ENCODE assay signal across 12 mouse cellular contexts in the genomic region with DNA sequence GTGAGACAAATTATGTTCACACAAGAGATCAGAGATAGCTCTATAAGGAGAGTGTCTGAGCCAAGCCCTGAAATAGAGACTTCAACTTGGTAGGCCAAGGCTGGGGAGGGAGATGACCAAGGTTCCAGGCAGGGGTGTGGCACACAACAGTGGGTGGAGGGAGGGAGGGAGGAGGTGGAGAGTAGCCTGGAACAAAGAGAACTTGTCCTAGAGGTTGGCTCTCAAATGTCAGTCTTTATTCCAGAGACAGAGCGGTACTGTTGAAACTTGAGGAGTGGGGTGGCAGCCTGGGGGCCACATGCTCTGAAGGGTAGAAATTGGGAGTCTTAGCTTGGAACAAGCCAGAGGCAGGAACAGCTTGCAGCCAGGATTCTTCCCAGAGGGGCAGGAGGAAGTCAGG.
DNase-seq lines count a peak whose midpoint lies in the region; ATAC-seq lines count a peak whose summit lies in the region.
"Had no signal": no experiment of that assay in that cellular context is flagged by ENCODE, and none has a peak within 500 bp of the region (broad histone marks: within the 10 kb centered on the region; RNA-seq: fewer than 3 reads in every experiment).

No protein-coding gene starts in this region.

- H3K4me3 ChIP-seq in hindbrain, embryonic 10.5 days = no peak overlapping the region
- no peak overlapping the region for H3K4me3 ChIP-seq in hindbrain, embryonic 14.5 days (replicated peaks; ENCODE audit: low read length)
- H3K4me3 ChIP-seq in embryonic facial prominence, embryonic 12.5 days = no peak overlapping the region
- H3K4me3 ChIP-seq: liver, embryonic 12.5 days had no signal

- peaks cover 51% of the 10 kb centered on the region for H3K4me1 ChIP-seq in hindbrain, embryonic 10.5 days (replicated peaks)
- peaks cover 4% of the 10 kb centered on the region for H3K4me1 ChIP-seq in hindbrain, embryonic 14.5 days (replicated peaks; ENCODE audit: control insufficient read depth, insufficient read depth, low read length)
- peaks cover 46% of the 10 kb centered on the region for H3K4me1 ChIP-seq in embryonic facial prominence, embryonic 12.5 days
- H3K4me1 ChIP-seq: liver, embryonic 12.5 days had no signal

- WGBS in hindbrain, embryonic 10.5 days = 39% methylated on average over 1 of the region's 1 CpGs
- 21% methylated on average over 1 of the region's 1 CpGs for WGBS in hindbrain, embryonic 14.5 days
- WGBS in embryonic facial prominence, embryonic 12.5 days = 0% methylated on average over 1 of the region's 1 CpGs

- ATAC-seq in hindbrain, embryonic 14.5 days (ENCODE audit: low FRiP score) = no peak; the same call in 1 of the 2 replicates
- ATAC-seq in embryonic facial prominence, embryonic 12.5 days (ENCODE audit: insufficient number of reproducible peaks, insufficient read depth, low FRiP score, low TSS enrichment) = 0 out of 2 replicates have a peak, but pooled peaks have one; percentile 67
- 0 out of 2 replicates have a peak, but pooled peaks have one; percentile 38 for ATAC-seq in megakaryocyte progenitor cell, adult 5-6 weeks (replicated peaks; ENCODE audit: poor library complexity)
- ATAC-seq: liver, embryonic 12.5 days had no signal

- intact Hi-C loops in heart, postnatal 25 days (cut with DNase I) = no loop called here

- H3K9me3 ChIP-seq in hindbrain, embryonic 10.5 days = no peaks in the 10 kb centered on the region
- no peaks in the 10 kb centered on the region for H3K9me3 ChIP-seq in hindbrain, embryonic 14.5 days (ENCODE audit: control insufficient read depth, low read length)
- H3K9me3 ChIP-seq in embryonic facial prominence, embryonic 12.5 days = no peaks in the 10 kb centered on the region
- H3K9me3 ChIP-seq: G1E; liver, embryonic 12.5 days had no signal

- no peaks in the 10 kb centered on the region for H3K27me3 ChIP-seq in hindbrain, embryonic 10.5 days (ENCODE audit: insufficient read depth, poor library complexity, severe bottlenecking)
- H3K27me3 ChIP-seq in hindbrain, embryonic 14.5 days (ENCODE audit: control insufficient read depth, insufficient read depth, low read length) = no peaks in the 10 kb centered on the region
- H3K27me3 ChIP-seq in embryonic facial prominence, embryonic 12.5 days = no peaks in the 10 kb centered on the region
- H3K27me3 ChIP-seq: liver, embryonic 12.5 days had no signal

- peak; percentile 38 for DNase-seq in hindbrain, embryonic 10.5 days (ENCODE audit: low spot score)
- DNase-seq in hindbrain, embryonic 14.5 days (ENCODE audit: low spot score) = no peak
- peak; percentile 59 for DNase-seq in retina, postnatal 1 day
- DNase-seq in retina, embryonic 14.5 days (ENCODE audit: low spot score) = no peak
- DNase-seq in cerebellum, postnatal 4 days (ENCODE audit: low spot score in 2 of 2) = no peak
- no peak for DNase-seq in heart, postnatal 25 days (ENCODE audit: low spot score)
- DNase-seq: cerebellum, postnatal 14 days; heart, postnatal 14 days had no signal

- H3K36me3 ChIP-seq in hindbrain, embryonic 10.5 days = peaks cover 48% of the 10 kb centered on the region
- H3K36me3 ChIP-seq in hindbrain, embryonic 14.5 days (replicated peaks; ENCODE audit: control insufficient read depth, insufficient read depth) = peaks cover 30% of the 10 kb centered on the region
- H3K36me3 ChIP-seq in embryonic facial prominence, embryonic 12.5 days = peaks cover 16% of the 10 kb centered on the region

- no peak overlapping the region for H3K4me2 ChIP-seq in hindbrain, embryonic 14.5 days (replicated peaks)
- no peak overlapping the region for H3K4me2 ChIP-seq in embryonic facial prominence, embryonic 12.5 days (replicated peaks)
- H3K4me2 ChIP-seq: liver, embryonic 12.5 days had no signal

- H3K9ac ChIP-seq in hindbrain, embryonic 14.5 days = no peak overlapping the region
- no peak overlapping the region for H3K9ac ChIP-seq in embryonic facial prominence, embryonic 12.5 days
- H3K9ac ChIP-seq: liver, embryonic 12.5 days had no signal

- peak overlapping the region; percentile 82 for H3K27ac ChIP-seq in hindbrain, embryonic 10.5 days
- H3K27ac ChIP-seq in hindbrain, embryonic 14.5 days = no peak overlapping the region
- peak overlapping the region; percentile 91 for H3K27ac ChIP-seq in embryonic facial prominence, embryonic 12.5 days
- H3K27ac ChIP-seq: liver, embryonic 12.5 days had no signal

Comparison
In these comparisons a context has a peak if more than half of its experiments do, and no peak if none do; other contexts are left out.
1. DNase-seq: peak in hindbrain, embryonic 10.5 days (single experiment) and retina, postnatal 1 day (single experiment); none in hindbrain, embryonic 14.5 days (single experiment), retina, embryonic 14.5 days (single experiment), cerebellum, postnatal 4 days (0 of 2) and heart, postnatal 25 days (single experiment).